Mouse (Mus musculus): ENCODE data around the gene Olfr1033. TPM values are rescaled to one million over a fixed set of nuclear protein-coding genes. Genes with fewer than 3 reads are reported as not detected.
A peak's percentile ranks its signal among the peaks of the same experiment; 100 is the strongest.
"Not testable (repeated sequence)": the region's sequence is repeated elsewhere in the genome, so short reads cannot be mapped to it uniquely, and the experiment has no call there.

The Olfr1033 gene
- 3.3 and 6.6 TPM in 2 replicates for total RNA-seq (2021)
- long read RNA-seq, experiment 1, partial matches to known transcripts: 0 of 6 reads
- long read RNA-seq, experiment 1, other reads (novel, unspliced or antisense): 6 of 6 reads
- long read RNA-seq, experiment 2, partial matches to known transcripts: 0 of 11 reads
- long read RNA-seq, experiment 2, other reads (novel, unspliced or antisense): 11 of 11 reads

DNA sequence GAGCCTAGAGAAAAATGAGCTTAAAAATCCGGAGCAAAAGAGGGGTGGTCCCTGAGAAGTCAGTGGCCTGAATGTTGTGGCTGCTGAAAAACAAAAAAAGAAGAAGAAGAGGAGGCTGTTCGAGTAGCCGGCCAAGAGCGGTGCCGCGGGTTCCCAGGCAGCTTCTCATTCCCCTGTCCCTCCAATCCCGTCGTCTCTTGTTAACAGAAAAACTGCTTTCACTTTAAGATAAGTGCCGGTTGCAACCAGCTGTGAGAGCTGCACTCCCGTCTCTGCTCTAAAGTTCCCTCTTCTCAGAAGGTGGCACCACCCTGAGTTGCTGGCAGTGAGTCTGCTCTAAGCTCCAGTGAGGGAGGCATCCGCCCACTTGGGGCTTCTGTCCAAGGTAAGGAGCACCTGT lies at the start of gene Olfr1033:
Gene Olfr1033 (plus strand): TSS at position 228 of the 400 bp plus-strand sequence.
- peak; percentile 21 for DNase-seq

DNA sequence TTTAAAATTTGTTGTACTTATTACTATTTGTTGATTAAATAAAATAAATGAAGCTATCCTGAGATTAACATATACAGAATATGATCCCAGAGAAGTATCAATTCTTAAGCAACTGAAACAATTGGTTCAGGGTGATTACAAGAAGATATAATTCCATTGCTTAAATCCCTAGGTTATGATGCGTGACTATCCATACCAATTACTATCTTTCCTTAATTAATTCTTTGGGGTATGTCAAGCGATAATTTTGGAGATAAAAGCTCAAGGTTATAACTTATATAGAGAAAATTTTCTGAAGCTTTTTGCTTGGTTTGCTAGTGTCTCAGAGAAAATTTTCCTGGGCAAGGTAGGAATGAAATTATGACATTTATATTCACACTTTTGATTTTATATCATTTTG lies 46.8 kb upstream of the Olfr1033 start, which contains the start of gene Olfr1029:
Gene Olfr1029 (plus strand): TSS at position 301 of the 400 bp plus-strand sequence.
- no peak for DNase-seq

DNA sequence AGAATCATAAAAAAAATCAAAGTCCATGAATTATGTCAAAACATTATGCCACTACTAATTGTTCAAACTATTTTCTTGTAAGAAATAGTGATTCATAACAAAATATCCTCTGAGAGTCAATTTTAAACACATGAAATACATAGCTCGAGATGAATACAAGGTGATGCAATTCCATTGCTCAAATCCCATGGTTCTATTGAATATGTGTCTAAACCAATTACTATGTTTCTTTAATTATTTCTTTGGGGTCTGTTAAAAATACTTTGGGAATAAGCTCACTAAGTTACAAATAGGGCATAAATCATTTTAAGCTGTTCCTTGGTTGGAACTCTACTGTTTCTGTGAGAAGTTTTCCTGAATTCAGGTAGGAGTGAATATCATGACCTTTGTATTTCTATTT lies 41.5 kb upstream of the Olfr1033 start, which contains the start of gene Olfr1030:
Gene Olfr1030 (plus strand): TSS at position 301 of the 400 bp plus-strand sequence.
- no peak for DNase-seq

DNA sequence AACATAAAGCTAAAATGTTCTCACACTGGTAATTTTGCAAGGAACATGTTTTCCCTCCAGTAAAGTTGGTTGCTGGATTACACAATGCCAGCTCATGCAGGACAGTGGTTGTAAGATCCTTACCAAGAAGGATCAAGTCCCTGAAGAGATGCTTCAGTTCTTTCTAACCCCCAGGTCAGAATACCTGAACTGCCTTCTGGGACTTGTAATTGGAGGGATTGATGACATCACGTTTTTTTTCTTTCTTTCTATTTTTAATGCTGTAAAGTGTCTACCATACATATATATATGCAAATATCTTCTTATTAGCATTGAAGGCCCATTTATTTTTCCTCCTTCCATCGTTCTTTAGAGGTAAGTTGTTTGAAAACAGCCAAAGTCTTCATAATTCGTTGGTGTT lies 30.4 kb upstream of the Olfr1033 start, which contains the start of gene Olfr1031:
Gene Olfr1031 (plus strand): TSS at position 301 of the 400 bp plus-strand sequence.
- no peak for DNase-seq

DNA sequence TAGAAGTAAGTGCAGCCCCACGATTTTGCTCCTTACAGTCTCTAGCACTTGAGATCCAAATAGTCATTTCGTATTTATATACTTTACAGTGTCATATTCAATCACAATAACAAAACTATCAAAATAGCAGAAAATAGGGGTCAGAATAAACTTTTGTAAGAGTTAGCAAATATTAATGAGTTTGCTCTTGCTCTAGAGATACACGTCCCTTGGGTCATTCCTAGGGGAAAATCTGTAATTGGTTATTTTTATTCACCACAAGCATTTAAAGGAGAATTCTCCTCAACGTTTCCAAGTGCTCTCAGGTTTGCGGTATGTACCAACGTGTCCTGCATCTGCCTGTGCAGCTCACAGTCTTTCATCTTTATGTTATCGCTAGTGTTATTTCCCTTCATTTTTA lies 15.2 kb upstream of the Olfr1033 start, which contains the start of gene Olfr1032:
Gene Olfr1032 (plus strand): TSS at position 301 of the 400 bp plus-strand sequence.
- DNase-seq: no peak

- DNase-seq: not testable (repeated sequence)
Observed at GRCm38 (mm10) chr2:86021518-86021917, 1.1 kb downstream of the Olfr1033 start.

DNA sequence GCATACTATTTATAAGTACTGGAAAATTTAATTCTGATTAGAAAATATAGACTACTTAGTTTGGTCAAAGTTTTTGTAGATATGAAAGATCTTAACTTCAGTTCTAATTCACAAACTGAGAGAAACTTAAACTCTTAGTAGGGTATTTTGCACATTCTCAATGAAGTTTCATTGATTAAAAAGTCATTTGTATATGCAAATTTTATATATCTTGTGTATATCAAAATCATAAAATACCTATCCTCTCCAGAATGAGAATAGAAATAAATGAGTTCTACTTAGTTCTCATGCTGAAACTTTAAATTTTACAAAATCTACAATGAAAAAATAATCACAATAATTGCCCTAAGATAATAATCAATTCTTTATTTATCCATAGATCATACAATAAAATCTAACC lies 25.1 kb downstream of the Olfr1033 start, which contains the start of gene Olfr1034:
Gene Olfr1034 (plus strand): TSS at position 301 of the 400 bp plus-strand sequence.
- no peak for DNase-seq

DNA sequence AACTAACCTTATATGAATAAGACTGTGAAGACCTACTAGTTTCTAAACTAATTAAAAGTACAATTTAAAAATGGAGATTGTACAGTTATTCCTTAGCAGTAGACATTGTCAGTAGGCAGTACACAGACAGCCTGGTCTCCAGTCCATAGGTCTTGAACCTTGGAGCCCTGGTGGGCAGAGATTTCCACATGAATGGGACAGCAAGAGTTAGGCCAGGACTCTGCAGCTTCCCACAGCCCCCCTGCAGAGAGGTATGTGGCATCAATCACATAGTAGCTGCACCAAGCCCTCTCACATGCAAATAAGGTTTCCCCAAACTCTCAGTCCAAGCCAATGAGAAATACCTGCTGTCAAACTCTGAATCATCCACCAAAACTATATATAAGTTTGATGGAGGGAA lies 30.3 kb downstream of the Olfr1033 start:
- not testable (repeated sequence) for DNase-seq

- not testable (repeated sequence) for DNase-seq
Observed at GRCm38 (mm10) chr2:86063766-86064165, 43.3 kb downstream of the Olfr1033 start.

DNA sequence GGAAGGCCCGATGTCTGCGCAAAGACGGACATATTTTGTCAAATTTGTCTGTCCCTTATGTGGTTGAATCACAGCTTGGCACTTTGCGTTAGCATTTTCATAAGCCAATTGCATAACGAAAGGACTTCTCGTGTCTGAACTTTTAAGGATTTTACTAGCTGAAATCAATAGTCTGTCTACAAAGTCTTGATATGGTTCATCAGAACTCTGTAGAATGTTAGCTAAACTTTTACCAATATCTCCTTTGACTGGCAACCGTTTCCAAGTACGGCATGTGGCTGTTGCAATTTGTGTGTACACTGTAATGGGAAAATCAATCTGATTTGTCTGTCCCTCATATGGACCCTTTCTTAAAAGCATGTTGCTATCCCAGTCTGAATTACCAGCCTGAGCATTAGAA lies 49.8 kb downstream of the Olfr1033 start:
- DNase-seq: no peak

DNA sequence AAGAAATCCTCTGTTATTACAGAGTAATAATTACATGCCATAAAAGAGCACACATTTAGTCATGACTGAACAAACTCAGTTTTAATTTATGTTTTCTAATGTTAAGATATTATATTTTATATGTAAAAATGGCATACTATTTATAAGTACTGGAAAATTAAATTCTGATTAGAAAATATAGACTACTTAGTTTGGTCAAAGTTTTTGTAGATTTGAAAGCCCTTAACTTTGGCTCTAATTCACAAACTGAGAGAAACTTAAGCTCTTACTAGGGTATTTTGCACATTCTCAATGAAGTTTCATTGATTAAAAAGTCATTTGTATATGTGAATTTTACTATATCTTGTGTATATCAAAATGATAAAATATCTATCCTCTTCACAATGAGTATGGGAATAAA lies 53.3 kb downstream of the Olfr1033 start, which contains the start of gene Olfr1036:
Gene Olfr1036 (plus strand): TSS at position 301 of the 400 bp plus-strand sequence.
- not testable (repeated sequence) for DNase-seq

DNA sequence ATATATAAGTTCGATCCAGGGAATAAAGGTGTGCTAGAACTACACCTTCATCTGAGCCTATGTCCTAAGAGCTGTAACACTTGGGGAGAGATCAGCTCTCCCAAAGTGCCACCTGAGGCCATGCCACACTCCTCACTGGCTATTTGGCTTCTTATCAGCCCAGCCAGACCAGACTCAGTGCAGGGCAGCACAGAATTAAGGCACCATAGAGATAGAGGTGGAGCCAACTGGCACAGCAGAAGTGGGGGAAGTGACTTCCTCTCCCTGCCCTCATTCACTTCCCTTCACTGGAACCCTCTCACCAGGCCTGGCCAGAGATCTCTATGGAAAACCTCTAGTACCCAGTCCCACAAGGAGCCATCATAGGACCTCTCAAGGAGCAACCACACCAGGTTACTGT lies 60.0 kb downstream of the Olfr1033 start:
- DNase-seq: not testable (repeated sequence)

DNA sequence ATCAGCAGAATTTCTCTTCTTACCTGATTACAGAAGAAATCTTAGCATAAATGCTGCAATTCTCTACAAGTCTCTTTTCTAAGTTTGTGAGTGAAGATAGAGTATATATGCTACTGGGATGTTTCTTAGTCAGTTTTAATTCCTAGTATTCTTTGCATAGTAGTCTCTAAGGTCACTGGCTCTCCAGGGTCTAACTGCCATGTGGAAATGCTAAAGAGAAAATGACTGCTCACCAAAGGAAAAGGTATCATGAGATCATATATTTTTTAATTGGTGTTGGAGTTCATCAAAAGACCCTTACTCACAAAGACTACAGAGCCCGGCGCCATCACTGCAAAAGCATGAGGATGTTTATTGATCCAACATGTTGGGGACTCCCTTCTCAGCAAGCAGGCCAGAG lies 66.9 kb downstream of the Olfr1033 start, which contains the start of gene Olfr1037:
Gene Olfr1037 (minus strand): TSS at position 101 of the 400 bp plus-strand sequence.
- no peak for DNase-seq

Other genes starting within 250 kb of the Olfr1033 start
- gene Olfr1014, start 247.9 kb upstream of the Olfr1033 start, total RNA-seq (2021): not detected in 2 replicates
- not detected in 2 replicates for gene Olfr1015, start 238.6 kb upstream of the Olfr1033 start, total RNA-seq (2021)
- not detected in 2 replicates for gene Olfr1016, start 218.1 kb upstream of the Olfr1033 start, total RNA-seq (2021)
- not detected in 2 replicates for gene Olfr1018, start 202.2 kb upstream of the Olfr1033 start, total RNA-seq (2021)
- gene Olfr1019, start 175.2 kb upstream of the Olfr1033 start, total RNA-seq (2021): not detected in 2 replicates
- gene Olfr1020, start 173.6 kb upstream of the Olfr1033 start, total RNA-seq (2021): not detected in 2 replicates
- not detected in 2 replicates for gene Olfr1022, start 152.0 kb upstream of the Olfr1033 start, total RNA-seq (2021)
- gene Olfr1023, start 135.0 kb upstream of the Olfr1033 start, total RNA-seq (2021): not detected in 2 replicates
- not detected in 2 replicates for gene Olfr1024, start 115.6 kb upstream of the Olfr1033 start, total RNA-seq (2021)
- gene Olfr1025-ps1, start 105.4 kb upstream of the Olfr1033 start, total RNA-seq (2021): not detected in 2 replicates
- gene Olfr1026, start 99.1 kb upstream of the Olfr1033 start, total RNA-seq (2021): not detected in 2 replicates
- gene Olfr1028, start 70.2 kb upstream of the Olfr1033 start, total RNA-seq (2021): not detected in 2 replicates
- gene Olfr1029, start 46.7 kb upstream of the Olfr1033 start, total RNA-seq (2021): not detected in 2 replicates
- gene Olfr1030, start 41.4 kb upstream of the Olfr1033 start, total RNA-seq (2021): not detected in 2 replicates
- not detected in 2 replicates for gene Olfr1031, start 30.3 kb upstream of the Olfr1033 start, total RNA-seq (2021)
- not detected in 2 replicates for gene Olfr1032, start 15.1 kb upstream of the Olfr1033 start, total RNA-seq (2021)
- 0.11 and 0.33 TPM in 2 replicates for gene Olfr1034, start 25.2 kb downstream of the Olfr1033 start, total RNA-seq (2021)
- gene Olfr1036, start 53.4 kb downstream of the Olfr1033 start, total RNA-seq (2021): not detected in 2 replicates
- gene Olfr1037, start 66.8 kb downstream of the Olfr1033 start, total RNA-seq (2021): not detected in 2 replicates
- not detected in 2 replicates for gene Olfr1039, start 115.3 kb downstream of the Olfr1033 start, total RNA-seq (2021)
- not detected in 2 replicates for gene Olfr1040, start 126.1 kb downstream of the Olfr1033 start, total RNA-seq (2021)
- not detected in 2 replicates for gene Olfr1042, start 141.2 kb downstream of the Olfr1033 start, total RNA-seq (2021)
- gene Olfr1043, start 146.9 kb downstream of the Olfr1033 start, total RNA-seq (2021): not detected in 2 replicates
- gene Olfr1044, start 157.2 kb downstream of the Olfr1033 start, total RNA-seq (2021): not detected in 2 replicates
- gene Olfr52, start 165.1 kb downstream of the Olfr1033 start, total RNA-seq (2021): not detected in 2 replicates
- not detected in 2 replicates for gene Olfr1045, start 182.4 kb downstream of the Olfr1033 start, total RNA-seq (2021)
- gene Olfr1046, start 198.7 kb downstream of the Olfr1033 start, total RNA-seq (2021): not detected in 2 replicates
- gene Olfr1047, start 210.8 kb downstream of the Olfr1033 start, total RNA-seq (2021): not detected in 2 replicates
- not detected in 2 replicates for gene Olfr1048, start 219.7 kb downstream of the Olfr1033 start, total RNA-seq (2021)
- gene Olfr1049, start 237.7 kb downstream of the Olfr1033 start, total RNA-seq (2021): not detected in 2 replicates